Mouse (Mus musculus) urinary bladder, postnatal 25 days (tissue): ENCODE data around the gene Serpinb1a.

ENCODE experiments used
- DNase-seq: peaks from one replicate; pipeline ENCODE4 v3.0.0; 2022; ENCODE audit warnings: low spot score

Gene Serpinb1a

GRCm38 (mm10) chr13:32834513-32834912 is 16.5 kb downstream of the Serpinb1a start:
- DNase-seq, result no peak

- DNase-seq, result no peak
Measured at GRCm38 (mm10) chr13:32833237-32833636, 17.7 kb downstream of the Serpinb1a start.

GRCm38 (mm10) chr13:32832776-32833175 is 18.2 kb downstream of the Serpinb1a start:
- DNase-seq, result no peak

GRCm38 (mm10) chr13:32831505-32832273 is 19.3 kb downstream of the Serpinb1a start:
- DNase-seq, result no peak

GRCm38 (mm10) chr13:32828886-32829285 is 22.1 kb downstream of the Serpinb1a start:
- DNase-seq, result no peak

- DNase-seq, result peak; percentile 47
Measured at GRCm38 (mm10) chr13:32827951-32828350, 23.0 kb downstream of the Serpinb1a start.

GRCm38 (mm10) chr13:32827111-32827822 is 23.7 kb downstream of the Serpinb1a start:
- DNase-seq, result no peak

GRCm38 (mm10) chr13:32825546-32825945 is 25.4 kb downstream of the Serpinb1a start:
- DNase-seq, result no peak

GRCm38 (mm10) chr13:32824377-32825330 is 26.3 kb downstream of the Serpinb1a start:
- DNase-seq, result no peak

GRCm38 (mm10) chr13:32823126-32823525 is 27.9 kb downstream of the Serpinb1a start:
- DNase-seq, result no peak

GRCm38 (mm10) chr13:32821671-32822070 is 29.3 kb downstream of the Serpinb1a start:
- no peak for DNase-seq

- DNase-seq, result no peak
Measured at GRCm38 (mm10) chr13:32819926-32820325, 31.1 kb downstream of the Serpinb1a start.

- no peak for DNase-seq
Measured at GRCm38 (mm10) chr13:32819241-32819640, 31.7 kb downstream of the Serpinb1a start.

GRCm38 (mm10) chr13:32807624-32808023 is 43.4 kb downstream of the Serpinb1a start:
- DNase-seq, result no peak

GRCm38 (mm10) chr13:32806820-32807219 is 44.2 kb downstream of the Serpinb1a start:
- DNase-seq, result no peak

- no peak for DNase-seq
Measured at GRCm38 (mm10) chr13:32803701-32804345, 47.2 kb downstream of the Serpinb1a start.

GRCm38 (mm10) chr13:32802259-32803081 is 48.5 kb downstream of the Serpinb1a start, which contains the start of gene D930007J09Rik:
Gene D930007J09Rik, minus strand, starts transcription at chr13:32802849.
- no peak for DNase-seq

GRCm38 (mm10) chr13:32801693-32802221 is 49.2 kb downstream of the Serpinb1a start, which contains the start of gene Wrnip1:
Gene Wrnip1, plus strand, starts transcription at chr13:32802038.
- peak; percentile 84 for DNase-seq

GRCm38 (mm10) chr13:32800859-32801258 is 50.1 kb downstream of the Serpinb1a start:
- no peak for DNase-seq

- DNase-seq, result no peak
Measured at GRCm38 (mm10) chr13:32799131-32799530, 51.9 kb downstream of the Serpinb1a start.
